Mouse (Mus musculus) megakaryocyte, embryonic 14.5 days (primary cell): Measurements from ENCODE around the gene Bcorl1.

Experiments
- FLI1 ChIP-seq: IDR thresholded peaks from 2 replicates; pipeline ENCODE4 v1.6.1; 2012; ENCODE audit warnings: low read length, inconsistent platforms, mixed read lengths
- GATA1 ChIP-seq: IDR thresholded peaks from 3 replicates; pipeline ENCODE4 v1.6.1; 2012; ENCODE audit warnings: mixed read lengths, low read length, inconsistent platforms, borderline replicate concordance

DNA sequence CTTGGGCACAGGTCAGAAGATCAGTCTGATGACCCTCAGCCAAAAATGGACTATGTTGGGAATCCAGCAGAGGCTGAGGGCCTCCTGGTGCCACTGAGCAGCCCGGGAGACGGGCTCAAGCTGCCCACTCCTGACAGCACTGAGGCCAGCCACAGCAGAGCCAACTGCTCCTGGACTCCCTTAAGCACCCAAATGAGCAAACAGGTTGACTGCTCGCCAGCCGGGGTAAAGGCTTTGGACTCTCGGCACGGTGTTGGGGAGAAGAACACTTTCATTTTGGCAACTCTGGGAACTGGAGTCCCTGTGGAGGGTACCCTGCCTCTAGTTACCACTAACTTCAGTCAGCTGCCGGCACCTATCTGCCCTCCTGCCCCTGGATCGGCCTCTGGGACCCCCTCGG is 26.7 kb downstream of the Bcorl1 start:
- TF ChIP-seq GATA1: no peak
- no peak for TF ChIP-seq FLI1
